Mouse (Mus musculus): ENCODE measurements around the gene Tnfaip8l3. TPM values are rescaled to one million over a fixed set of nuclear protein-coding genes. Genes with fewer than 3 reads are reported as not detected.

Gene Tnfaip8l3
- polyA plus RNA-seq, 1 experiment, result 0.44 TPM

DNA sequence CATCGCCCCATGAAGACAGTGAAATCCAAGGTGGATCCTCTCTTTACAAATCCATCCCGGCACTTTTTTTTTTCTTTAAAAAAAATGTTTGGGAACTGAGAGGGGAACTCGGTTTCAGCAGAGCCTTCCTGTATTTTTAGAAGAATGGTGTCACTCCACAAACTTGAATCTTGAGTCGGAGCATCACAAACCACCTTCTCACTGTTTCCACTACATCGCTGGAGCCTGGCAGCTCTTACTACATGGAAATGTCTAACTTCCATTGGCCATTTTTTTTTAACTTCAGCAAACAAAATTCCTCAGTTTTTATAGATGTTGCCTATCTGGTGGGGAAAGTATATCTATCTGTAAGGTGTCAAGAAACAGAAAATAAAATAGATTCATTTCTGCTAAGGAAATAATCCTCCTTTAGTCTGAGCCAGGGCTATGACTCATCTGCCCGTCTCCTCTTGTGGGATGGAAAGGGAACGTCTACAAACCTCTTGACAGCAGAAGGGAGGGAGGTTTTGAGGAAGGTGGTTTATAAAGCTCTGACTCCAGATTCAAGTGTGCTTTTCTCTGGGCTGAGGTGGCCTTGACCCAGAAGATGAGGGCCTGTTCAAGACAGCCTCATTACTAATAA lies 3.4 kb upstream of the Tnfaip8l3 start:
- no peak overlapping the region for H3K27ac ChIP-seq (ENCODE audit: insufficient read depth, low read length)
- H3K27me3 ChIP-seq (ENCODE audit: control insufficient read depth, insufficient read depth, low read length), result no peaks in the 10 kb centered on the region
- TF ChIP-seq CTCF (IDR thresholded peaks at IDR 0.05; ENCODE audit: borderline replicate concordance, insufficient read depth, low read depth, low read length) (no peak), POLR2A (IDR thresholded peaks at IDR 0.05; ENCODE audit: borderline replicate concordance, insufficient read depth, low read length) (no peak)
- DNase-seq, result no peak
- H3K4me1 ChIP-seq (ENCODE audit: control insufficient read depth, insufficient read depth, low read length), result peaks cover 3% of the 10 kb centered on the region; the same call in 1 of the 2 replicates
- WGBS, result 85% methylated on average over 7 of the region's 7 CpGs
- no peak overlapping the region for H3K4me3 ChIP-seq (replicated peaks; ENCODE audit: insufficient read depth, low read depth, low read length)

DNA sequence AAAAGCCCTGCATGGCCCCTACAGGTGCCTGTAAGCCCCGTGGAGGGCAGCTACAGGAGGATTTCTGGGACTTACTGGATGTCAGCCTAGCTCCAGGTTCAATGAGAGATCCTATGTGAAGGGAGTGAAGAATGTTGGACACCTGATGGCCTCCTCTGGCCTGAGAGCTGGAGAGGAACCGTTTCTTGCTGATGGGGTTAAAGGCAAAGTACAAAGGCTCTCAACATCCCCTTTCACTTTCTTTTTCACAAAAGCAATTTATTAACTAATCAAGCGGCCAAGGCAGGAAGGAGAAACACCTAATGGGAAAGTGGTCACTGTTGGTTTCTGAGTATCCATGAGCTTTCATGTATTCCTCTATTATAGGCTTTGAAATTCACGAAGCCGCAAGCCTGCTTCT lies 1.0 kb upstream of the Tnfaip8l3 start:
- no peak for DNase-seq
- TF ChIP-seq CTCF (IDR thresholded peaks at IDR 0.05; ENCODE audit: borderline replicate concordance, insufficient read depth, low read depth, low read length) (no peak), POLR2A (IDR thresholded peaks at IDR 0.05; ENCODE audit: borderline replicate concordance, insufficient read depth, low read length) (no peak)
- no peak overlapping the region for H3K4me3 ChIP-seq (replicated peaks; ENCODE audit: insufficient read depth, low read depth, low read length)
- peaks cover 3% of the 10 kb centered on the region; the same call in 1 of the 2 replicates for H3K4me1 ChIP-seq (ENCODE audit: control insufficient read depth, insufficient read depth, low read length)
- no peaks in the 10 kb centered on the region for H3K27me3 ChIP-seq (ENCODE audit: control insufficient read depth, insufficient read depth, low read length)
- H3K27ac ChIP-seq (ENCODE audit: insufficient read depth, low read length), result no peak overlapping the region
- WGBS, result 54% methylated on average over 5 of the region's 5 CpGs

DNA sequence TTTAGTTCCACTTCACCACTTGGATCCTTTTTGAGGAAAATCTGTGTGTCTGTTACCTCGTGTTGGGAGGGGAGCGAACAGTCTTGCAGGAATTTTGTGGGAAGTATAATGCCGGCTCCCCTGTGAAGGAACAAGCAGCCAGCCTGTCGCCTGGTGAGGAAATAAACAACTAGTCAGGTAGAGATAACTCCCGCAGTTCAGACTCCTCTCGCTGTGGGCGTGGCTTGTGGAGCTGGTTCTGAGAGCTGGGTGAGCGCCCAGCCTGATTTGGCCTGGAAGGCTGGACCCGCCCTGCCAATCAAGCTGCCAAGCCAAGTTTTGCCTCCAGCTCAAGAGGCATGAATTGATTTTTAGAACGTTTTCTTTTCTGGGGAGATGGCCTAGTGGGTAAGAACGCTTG lies 589 bp upstream of the Tnfaip8l3 start:
- Histone ChIP-seq H3K27ac (ENCODE audit: insufficient read depth, low read length) (no peak overlapping the region), H3K4me1 (ENCODE audit: control insufficient read depth, insufficient read depth, low read length) (peaks cover 3% of the 10 kb centered on the region; the same call in 1 of the 2 replicates), H3K27me3 (ENCODE audit: control insufficient read depth, insufficient read depth, low read length) (no peaks in the 10 kb centered on the region), H3K4me3 (replicated peaks; ENCODE audit: insufficient read depth, low read depth, low read length) (peak overlapping the region; percentile 42)
- DNase-seq, result peak; percentile 66 to 71
- TF ChIP-seq POLR2A (IDR thresholded peaks at IDR 0.05; ENCODE audit: borderline replicate concordance, insufficient read depth, low read length) (no peak), CTCF (IDR thresholded peaks at IDR 0.05; ENCODE audit: borderline replicate concordance, insufficient read depth, low read depth, low read length) (no peak)
- WGBS, result 0% methylated on average over 11 of the region's 11 CpGs

DNA sequence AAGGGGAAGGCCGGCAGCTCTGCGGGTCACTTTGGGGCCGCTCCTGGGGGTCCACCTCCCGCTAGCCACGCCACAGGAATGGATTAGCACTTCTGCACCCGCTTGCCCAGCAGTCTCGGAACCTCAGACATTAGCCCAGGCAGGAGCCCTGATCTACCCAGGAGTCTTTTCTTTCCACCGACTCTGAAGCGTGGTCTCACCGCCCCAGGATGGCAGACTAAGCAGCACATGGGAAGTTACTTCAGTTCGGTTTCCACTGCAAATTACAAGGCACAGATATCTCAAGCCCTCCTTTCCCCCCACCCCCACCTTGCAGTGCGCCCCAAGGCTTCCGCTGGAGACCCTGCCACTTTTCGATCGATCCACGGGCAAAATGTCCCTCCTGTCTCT lies 551 bp downstream of the Tnfaip8l3 start:
- Histone ChIP-seq H3K27me3 (ENCODE audit: control insufficient read depth, insufficient read depth, low read length) (no peaks in the 10 kb centered on the region), H3K4me1 (ENCODE audit: control insufficient read depth, insufficient read depth, low read length) (peaks cover 3% of the 10 kb centered on the region; the same call in 1 of the 2 replicates), H3K27ac (ENCODE audit: insufficient read depth, low read length) (no peak overlapping the region), H3K4me3 (replicated peaks; ENCODE audit: insufficient read depth, low read depth, low read length) (peak overlapping the region; percentile 36)
- TF ChIP-seq POLR2A (IDR thresholded peaks at IDR 0.05; ENCODE audit: borderline replicate concordance, insufficient read depth, low read length), result no peak
- no peak for DNase-seq
- 15% methylated on average over 16 of the region's 16 CpGs for WGBS

DNA sequence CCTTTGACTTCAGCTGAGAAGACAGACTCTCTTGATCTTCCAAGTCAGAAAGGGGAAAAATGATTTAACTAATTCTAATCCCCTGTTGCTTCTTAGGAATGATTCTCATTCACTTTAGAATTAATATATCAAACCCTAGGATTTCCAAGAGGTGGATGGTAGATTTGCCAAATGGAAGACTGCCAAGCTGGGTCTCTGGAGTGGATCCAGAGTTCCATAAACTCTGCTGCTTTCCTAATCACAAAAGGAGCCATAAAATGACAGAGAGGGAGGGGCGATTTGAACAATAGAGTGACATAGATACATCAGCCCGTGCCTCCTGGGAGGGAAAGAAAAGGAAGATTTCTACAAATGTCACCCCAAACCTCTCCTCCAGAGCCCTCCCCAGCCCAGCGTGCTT lies 3.4 kb downstream of the Tnfaip8l3 start:
- Histone ChIP-seq H3K4me1 (ENCODE audit: control insufficient read depth, insufficient read depth, low read length) (peaks cover 3% of the 10 kb centered on the region; the same call in 1 of the 2 replicates), H3K27me3 (ENCODE audit: control insufficient read depth, insufficient read depth, low read length) (no peaks in the 10 kb centered on the region), H3K27ac (ENCODE audit: insufficient read depth, low read length) (no peak overlapping the region), H3K4me3 (replicated peaks; ENCODE audit: insufficient read depth, low read depth, low read length) (no peak overlapping the region)
- TF ChIP-seq CTCF (IDR thresholded peaks at IDR 0.05; ENCODE audit: borderline replicate concordance, insufficient read depth, low read depth, low read length), result no peak
- WGBS, result 36% methylated on average over 3 of the region's 3 CpGs
- no peak for DNase-seq

DNA sequence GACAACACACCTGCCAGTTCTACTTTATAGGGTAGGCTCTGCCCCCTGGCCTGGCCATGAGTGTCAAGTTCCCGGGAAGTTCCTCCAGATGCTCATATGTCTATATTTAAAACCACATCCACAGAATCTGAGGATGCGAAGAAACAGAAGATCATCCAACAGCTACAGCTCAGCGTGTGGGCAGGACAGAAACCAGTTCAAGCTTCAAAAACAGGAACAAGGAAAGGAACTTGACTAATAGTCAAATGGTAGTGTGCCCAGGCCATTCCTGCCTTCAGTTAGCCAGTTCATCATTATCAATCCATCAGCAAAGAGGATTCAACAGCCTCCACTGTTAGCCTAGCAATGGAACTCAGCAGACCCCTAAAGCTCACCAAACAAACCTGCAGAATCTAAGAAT lies 4.5 kb downstream of the Tnfaip8l3 start:
- no peak overlapping the region for H3K27ac ChIP-seq (ENCODE audit: insufficient read depth, low read length)

DNA sequence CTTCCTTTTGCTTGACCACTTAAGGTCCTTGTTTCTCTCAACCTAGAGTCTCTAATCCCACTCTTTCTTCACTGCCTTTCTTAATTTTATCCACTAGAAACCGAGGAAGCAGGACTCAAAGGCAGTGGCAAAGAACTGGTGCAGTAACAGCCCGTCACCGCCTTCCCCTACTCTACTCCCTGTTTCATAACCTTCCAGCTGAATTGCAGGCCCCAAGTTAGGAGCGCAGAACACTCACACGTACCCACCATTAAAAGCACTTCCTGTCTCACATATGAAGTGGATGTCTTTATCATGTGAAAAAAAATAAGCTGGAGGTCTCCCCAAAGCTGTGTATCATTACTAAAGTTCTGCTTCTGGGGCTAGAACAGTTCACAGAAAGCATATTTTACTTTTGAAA lies 6.5 kb downstream of the Tnfaip8l3 start:
- TF ChIP-seq CTCF (IDR thresholded peaks at IDR 0.05; ENCODE audit: borderline replicate concordance, insufficient read depth, low read depth, low read length) (no peak), POLR2A (IDR thresholded peaks at IDR 0.05; ENCODE audit: borderline replicate concordance, insufficient read depth, low read length) (no peak)
- 88% methylated on average over 5 of the region's 5 CpGs for WGBS
- Histone ChIP-seq H3K27ac (ENCODE audit: insufficient read depth, low read length) (no peak overlapping the region), H3K27me3 (ENCODE audit: control insufficient read depth, insufficient read depth, low read length) (no peaks in the 10 kb centered on the region), H3K4me3 (replicated peaks; ENCODE audit: insufficient read depth, low read depth, low read length) (no peak overlapping the region), H3K4me1 (ENCODE audit: control insufficient read depth, insufficient read depth, low read length) (no peaks in the 10 kb centered on the region)
- no peak for DNase-seq

More for the DNA sequence above, 4.5 kb downstream of the Tnfaip8l3 start:
- no peak overlapping the region for H3K4me3 ChIP-seq (replicated peaks; ENCODE audit: insufficient read depth, low read depth, low read length)
- no peak for DNase-seq
- H3K27me3 ChIP-seq (ENCODE audit: control insufficient read depth, insufficient read depth, low read length), result no peaks in the 10 kb centered on the region
- WGBS, result 83% methylated on average over 3 of the region's 3 CpGs
- H3K4me1 ChIP-seq (ENCODE audit: control insufficient read depth, insufficient read depth, low read length), result peaks cover 3% of the 10 kb centered on the region; the same call in 1 of the 2 replicates
- no peak for TF ChIP-seq CTCF (IDR thresholded peaks at IDR 0.05; ENCODE audit: borderline replicate concordance, insufficient read depth, low read depth, low read length)

DNA sequence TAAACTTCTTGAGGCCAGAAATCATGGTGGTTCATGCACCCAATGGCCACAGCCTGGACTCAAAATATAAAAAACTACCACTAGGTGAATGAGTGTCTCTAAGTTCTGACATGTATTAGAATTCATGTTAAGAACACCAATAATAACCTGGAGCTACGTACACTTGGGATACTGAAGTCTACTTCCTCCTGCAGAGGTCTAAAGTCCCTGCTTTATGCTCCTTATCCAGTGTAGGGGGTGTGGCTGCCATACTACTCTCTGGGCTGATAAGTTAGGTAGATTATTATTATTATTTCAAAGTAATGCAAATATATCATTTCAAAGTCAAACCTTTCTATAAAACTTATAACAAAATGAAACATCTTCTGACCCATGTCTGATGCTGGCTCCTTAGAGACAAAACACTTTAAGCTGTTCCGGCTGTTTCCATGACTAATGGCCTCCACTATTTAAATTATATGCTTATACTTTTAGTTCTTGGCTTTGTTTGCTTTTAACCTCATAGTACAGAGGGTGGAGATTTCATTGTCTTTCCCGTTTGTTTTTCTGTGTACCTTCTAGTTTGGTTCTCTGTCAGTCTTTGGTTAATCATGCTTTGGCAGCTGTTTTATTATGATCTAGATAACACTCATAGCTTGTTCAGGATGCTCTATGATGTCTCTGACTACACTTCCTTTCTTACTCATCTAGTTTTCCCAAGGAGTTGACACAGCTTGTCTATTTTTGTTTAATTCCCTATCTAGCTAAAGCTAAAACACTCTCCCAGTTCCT lies 16.7 kb downstream of the Tnfaip8l3 start:
- no peak overlapping the region for H3K4me3 ChIP-seq (replicated peaks; ENCODE audit: insufficient read depth, low read depth, low read length)
- WGBS, result 89% methylated on average over 3 of the region's 3 CpGs

More for the DNA sequence above, 16.7 kb downstream of the Tnfaip8l3 start:
- Histone ChIP-seq H3K27me3 (ENCODE audit: control insufficient read depth, insufficient read depth, low read length) (no peaks in the 10 kb centered on the region), H3K27ac (ENCODE audit: insufficient read depth, low read length) (no peak overlapping the region), H3K4me1 (ENCODE audit: control insufficient read depth, insufficient read depth, low read length) (no peaks in the 10 kb centered on the region)
- TF ChIP-seq CTCF (IDR thresholded peaks at IDR 0.05; ENCODE audit: borderline replicate concordance, insufficient read depth, low read depth, low read length) (no peak), POLR2A (IDR thresholded peaks at IDR 0.05; ENCODE audit: borderline replicate concordance, insufficient read depth, low read length) (no peak)
- DNase-seq, result no peak

Data from cerebellum, adult 2 months (tissue).